Mouse (Mus musculus) left cerebral cortex, postnatal 4 days (tissue): ENCODE measurements around the gene Camkk2. TPM values are rescaled to one million over a fixed set of nuclear protein-coding genes. Genes with fewer than 3 reads are reported as not detected.
A peak's percentile ranks its signal among the peaks of the same experiment; 100 is the strongest.

ENCODE experiments used
- DNase-seq: peaks from one replicate; pipeline ENCODE4 v3.0.0-alpha.2; 2022
- intact Hi-C: fragments of 180-260 bp; cut with DNase I; formaldehyde crosslinking; loops from one replicate; pipeline ENCODE4 v1.15.1; 2025
- microRNA-seq: library from miRNA; unstranded; fragments of <30 nt; microRNA quantifications from one replicate; pipeline ENCODE4 v1.2.0, GENCODE M21; 2022
- total RNA-seq, 2 experiments: library from RNA; stranded (reverse); gene quantifications; 2 replicates each; pipeline ENCODE4 v1.2.3; 2021

Gene Camkk2
- total RNA-seq, 2 experiments from 2014 or later: 130 to 137 TPM

DNA sequence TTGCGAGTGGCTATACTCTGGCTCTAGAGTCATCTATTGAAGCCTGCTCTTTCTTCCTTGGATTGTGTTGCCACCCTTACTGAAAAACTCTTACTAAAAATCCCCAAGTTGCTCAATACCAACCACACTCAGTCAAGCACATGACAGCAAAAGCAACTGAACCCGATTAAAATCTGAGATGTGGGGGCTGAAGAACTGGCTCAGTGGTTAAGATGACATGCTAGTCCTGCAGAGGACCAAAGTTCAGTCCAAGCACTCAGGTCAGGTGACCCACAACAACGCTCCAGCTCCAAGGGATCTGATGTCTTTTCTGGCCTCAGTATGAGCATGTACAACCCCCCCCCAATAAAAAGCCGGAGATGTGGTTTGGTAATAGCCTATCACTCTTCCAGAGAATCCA is 74.6 kb downstream of the Camkk2 start:
- no peak for DNase-seq
- intact Hi-C loops: no loop called here

DNA sequence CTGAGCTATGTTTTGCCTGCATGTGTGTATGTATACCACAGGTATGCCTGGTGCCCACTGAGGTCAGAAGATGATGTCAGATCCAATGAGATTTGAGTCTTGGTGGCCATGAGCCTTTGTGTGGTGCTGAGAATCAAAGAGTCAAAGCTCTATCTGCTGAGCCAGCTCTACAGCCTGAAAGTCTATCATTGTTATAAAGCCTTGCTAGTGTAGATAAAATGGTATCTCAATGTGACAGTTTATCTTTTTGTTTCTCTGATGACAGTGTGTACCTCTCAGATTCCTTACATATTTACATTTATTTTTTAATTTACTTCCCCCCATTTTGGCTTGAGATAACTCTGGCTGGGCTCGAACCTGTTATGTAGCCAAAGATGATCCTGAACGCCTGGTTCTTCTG is 75.6 kb downstream of the Camkk2 start:
- no peak for DNase-seq
- intact Hi-C loops: no loop called here

GRCm38 (mm10) chr5:122702156-122702555 is 77.1 kb downstream of the Camkk2 start:
- DNase-seq: no peak
- intact Hi-C loops: no loop called here

- DNase-seq: no peak
Measured at GRCm38 (mm10) chr5:122700837-122701212, 78.4 kb downstream of the Camkk2 start.

DNA sequence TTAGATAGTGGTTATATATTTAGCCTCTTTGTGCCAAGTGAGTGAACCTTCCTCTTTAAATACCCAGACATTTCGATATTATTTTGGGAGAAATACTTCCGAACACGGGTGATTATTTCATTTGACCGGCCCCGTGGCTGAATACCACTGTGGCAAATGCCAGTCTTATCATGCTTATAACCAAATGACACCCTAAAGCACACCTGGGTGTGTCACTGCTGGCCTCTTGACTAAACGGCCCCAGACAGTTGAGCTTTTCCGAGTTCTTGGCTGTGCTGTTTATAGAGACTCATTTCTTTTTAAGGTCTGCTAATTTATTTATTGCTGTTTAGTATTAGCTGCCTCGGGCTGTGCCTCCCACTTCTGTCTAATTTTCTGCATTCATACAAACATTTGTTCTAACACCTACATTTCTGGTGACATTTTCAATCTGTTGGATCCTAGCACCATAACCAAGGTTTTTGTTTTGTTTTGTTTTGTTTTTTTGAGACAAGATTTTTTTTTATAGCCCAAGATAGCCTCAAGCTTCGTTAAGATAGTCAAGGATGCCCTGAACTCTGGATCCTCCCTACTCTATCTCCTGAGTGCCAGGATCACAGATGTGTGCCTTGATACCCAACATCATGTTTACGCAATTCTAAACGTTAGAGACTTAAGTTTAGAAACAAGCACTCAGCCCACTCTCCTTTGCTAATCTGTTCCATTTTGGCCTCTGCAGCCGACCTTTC is 78.9 kb downstream of the Camkk2 start:
- no peak for DNase-seq
- intact Hi-C loops: no loop called here

More at GRCm38 (mm10) chr5:122700837-122701212, 78.4 kb downstream of the Camkk2 start:
- intact Hi-C loops: no loop called here

DNA sequence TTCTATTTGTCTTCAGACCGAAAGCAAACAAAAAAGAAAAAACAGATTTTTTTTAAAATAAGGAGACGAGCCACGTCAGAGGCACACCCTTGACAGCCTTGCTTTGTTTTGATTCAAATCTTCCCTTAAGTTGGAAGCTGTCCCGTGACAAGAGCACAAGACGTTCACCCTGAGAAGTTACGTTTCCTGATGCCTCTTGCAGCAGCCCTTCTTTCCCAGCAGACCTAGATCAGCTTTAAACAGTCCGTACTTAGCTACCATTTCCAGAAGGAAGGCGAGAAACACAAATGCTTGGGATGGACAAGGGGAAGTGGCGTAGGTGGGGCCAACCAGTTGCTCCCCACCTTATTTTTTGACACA is 80.5 kb downstream of the Camkk2 start:
- no peak for DNase-seq
- intact Hi-C loops: no loop called here

GRCm38 (mm10) chr5:122698041-122698700 is 81.0 kb downstream of the Camkk2 start:
- no peak for DNase-seq
- intact Hi-C loops: no loop called here

DNA sequence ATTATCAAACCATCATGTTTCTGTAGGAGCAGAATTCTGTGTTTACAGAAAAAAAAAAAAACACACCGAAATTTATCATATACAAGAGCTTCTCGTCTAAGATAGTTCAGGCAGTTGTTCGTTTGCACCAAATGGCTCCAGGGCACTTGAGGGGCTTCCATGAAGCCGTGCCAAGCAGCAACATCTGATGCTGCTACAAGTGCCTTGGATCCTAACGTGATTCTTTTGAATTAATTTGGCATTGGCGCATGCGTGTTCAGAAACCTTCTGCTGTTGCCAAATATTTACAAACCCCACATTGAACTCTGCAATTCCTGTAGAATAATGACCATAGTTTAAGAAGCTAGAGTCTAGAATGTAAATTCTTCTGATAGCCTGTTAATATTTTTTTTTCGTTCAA is 83.7 kb downstream of the Camkk2 start:
- peak; percentile 44 for DNase-seq
- intact Hi-C loops: no loop called here

DNA sequence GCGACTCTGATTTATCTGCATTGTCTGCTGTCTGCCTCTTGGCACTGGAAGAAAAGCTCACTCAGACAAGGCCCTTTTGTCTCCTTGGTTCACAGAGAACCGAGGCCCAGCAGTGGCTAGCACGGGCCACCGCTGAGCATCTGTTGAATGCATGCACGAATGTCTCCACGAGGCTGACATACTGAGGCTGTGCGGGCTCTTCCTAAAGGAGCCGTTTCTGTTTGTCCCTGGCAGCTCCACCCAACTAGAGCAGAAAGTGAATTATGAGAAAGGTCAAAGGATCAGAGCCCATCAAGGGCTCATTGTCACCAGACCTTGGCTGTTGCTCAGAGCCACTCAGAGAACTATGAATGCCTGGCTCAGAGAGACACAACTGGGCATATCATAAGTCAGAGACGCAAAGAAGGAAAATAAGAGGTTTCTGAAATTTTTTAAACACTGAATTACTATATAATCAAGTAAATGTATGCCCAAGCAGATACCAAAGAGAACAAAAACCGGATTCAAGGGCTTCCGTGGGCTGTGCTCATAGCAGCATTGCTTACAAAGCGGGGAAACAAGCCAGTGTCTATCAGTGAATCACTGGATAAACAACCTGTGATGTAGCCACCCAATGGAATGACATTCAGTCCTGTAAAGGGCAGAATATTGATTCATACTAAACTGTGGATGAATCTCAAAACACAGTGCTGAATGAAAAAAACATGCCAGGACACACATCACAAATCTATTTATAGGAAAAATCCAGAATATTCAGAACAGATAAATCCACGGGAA is 85.6 kb downstream of the Camkk2 start:
- intact Hi-C loops: no loop called here
- peak; percentile 54 for DNase-seq

DNA sequence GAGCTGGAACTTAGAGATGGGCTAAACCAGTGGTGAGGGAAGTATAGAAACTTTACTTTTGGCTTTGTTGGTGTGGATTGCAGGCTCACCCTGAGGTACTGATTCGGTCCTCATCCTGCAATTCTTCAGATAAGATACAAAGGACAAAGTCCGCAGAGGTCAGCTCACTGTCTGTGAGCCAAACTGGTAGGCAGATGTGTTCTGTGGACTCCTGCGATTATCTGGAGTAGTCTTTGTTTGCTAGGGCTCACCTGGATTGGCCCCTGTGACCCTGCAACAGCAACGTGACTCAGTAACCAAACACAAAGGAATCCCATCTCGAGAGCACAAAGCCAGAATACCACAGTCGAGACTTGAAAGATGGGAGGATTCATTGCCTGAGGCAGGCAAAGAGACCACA is 88.7 kb downstream of the Camkk2 start:
- intact Hi-C loops: no loop called here
- no peak for DNase-seq

GRCm38 (mm10) chr5:122689153-122689552 is 90.1 kb downstream of the Camkk2 start:
- intact Hi-C loops: no loop called here
- DNase-seq: no peak

GRCm38 (mm10) chr5:122687391-122687790 is 91.8 kb downstream of the Camkk2 start:
- intact Hi-C loops: no loop called here
- no peak for DNase-seq

DNA sequence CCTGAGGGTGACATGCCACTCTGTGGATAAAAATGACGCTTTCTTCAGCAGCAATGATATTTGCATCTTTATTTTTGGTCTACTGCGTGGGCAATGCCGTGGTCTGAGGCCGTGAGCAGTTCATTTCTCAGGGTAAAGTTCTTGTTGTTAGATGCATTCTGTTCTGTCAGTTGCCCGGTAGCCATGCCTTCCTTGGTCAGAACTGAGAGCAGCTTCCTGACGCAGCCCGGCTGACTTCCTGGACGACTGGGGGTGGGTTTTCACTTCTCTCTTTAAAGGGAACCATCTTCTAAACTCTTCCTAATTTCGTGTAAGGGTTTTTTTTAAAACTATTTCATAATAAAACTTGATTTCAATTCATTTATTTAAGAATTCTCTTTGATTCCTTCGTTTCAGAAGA is 95.3 kb downstream of the Camkk2 start:
- no peak for DNase-seq
- intact Hi-C loops: no loop called here

DNA sequence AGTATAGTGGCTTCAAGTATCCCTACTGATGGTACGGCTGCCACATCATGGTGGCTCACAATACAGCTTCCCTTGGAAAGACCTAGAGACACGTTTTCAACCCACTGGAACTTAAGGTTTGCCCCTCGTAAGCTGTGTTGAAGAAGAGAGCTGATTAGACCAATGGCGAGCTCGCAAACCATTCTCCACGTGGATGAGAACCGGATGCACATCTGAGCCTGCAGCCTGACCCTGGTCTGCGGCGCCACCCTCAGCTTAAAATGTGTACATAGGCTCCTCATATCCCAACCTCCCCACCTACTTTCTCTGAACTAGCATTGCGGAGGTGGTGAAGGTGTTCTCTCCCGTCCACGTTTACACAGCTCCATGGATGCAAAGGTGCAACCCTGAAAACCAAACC is 97.9 kb downstream of the Camkk2 start:
- intact Hi-C loops: no loop called here
- DNase-seq: no peak

Small RNA genes lying within 50 kb of the gene (microRNA-seq; reads per million reads assigned to microRNA genes)
- 0.90 reads per million for gene Mir8115

Other genes starting within 250 kb of the Camkk2 start
- 10 to 100 TPM; 38.3 to 49.6 TPM for gene Ift81, start 164.9 kb downstream of the Camkk2 start, total RNA-seq
- 1 to 10 TPM; 4.1 to 5.0 TPM for gene P2rx7, start 135.5 kb downstream of the Camkk2 start, total RNA-seq
- gene P2rx4, start 71.9 kb downstream of the Camkk2 start, total RNA-seq: 1 to 10 TPM; 6.8 to 8.6 TPM
- gene Anapc5, start 41.9 kb upstream of the Camkk2 start, total RNA-seq: 100 to 1,000 TPM; 386 to 393 TPM
- 10 to 100 TPM; 38.9 to 40.0 TPM for gene Rnf34, start 70.6 kb upstream of the Camkk2 start, total RNA-seq
- gene Kdm2b, start 210.4 kb upstream of the Camkk2 start, total RNA-seq: 100 to 1,000 TPM; 140 to 144 TPM
- 10 to 100 TPM; 13.2 to 14.2 TPM for gene Orai1, start 235.7 kb upstream of the Camkk2 start, total RNA-seq